Comparison of ENCODE assay signal across 8 mouse cellular contexts in the genomic region with DNA sequence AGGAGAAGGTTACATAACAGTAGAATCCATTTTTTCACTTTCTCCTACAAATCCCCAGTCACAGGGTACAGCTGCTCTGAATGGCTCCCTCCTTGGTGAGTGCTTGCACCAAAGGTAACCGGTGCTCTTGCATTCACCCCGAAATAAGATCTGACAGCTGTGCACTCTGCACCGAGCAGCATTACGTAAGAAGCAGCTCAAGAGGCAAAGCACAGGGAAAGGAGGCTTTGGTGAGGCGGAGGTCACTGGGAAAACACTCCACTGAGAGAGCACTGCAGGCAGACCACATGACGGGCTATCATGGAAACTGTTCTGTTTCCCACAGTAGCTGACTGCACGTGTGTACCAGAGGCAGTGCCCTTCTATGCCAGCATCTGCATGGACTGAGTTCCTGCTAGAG.
A peak's percentile ranks its signal among the peaks of the same experiment; 100 is the strongest.
DNase-seq lines count a peak whose midpoint lies in the region; ATAC-seq and TF ChIP-seq lines count a peak whose summit lies in the region.

No protein-coding gene starts in this region.

- no peak overlapping the region for H3K9ac ChIP-seq in forebrain, embryonic 12.5 days
- no peak overlapping the region for H3K9ac ChIP-seq in forebrain, embryonic 14.5 days (ENCODE audit: low read length)
- no peak overlapping the region for H3K9ac ChIP-seq in forebrain, embryonic 13.5 days
- no peak overlapping the region for H3K9ac ChIP-seq in neural tube, embryonic 15.5 days (replicated peaks)

- 0 out of 2 replicates have a peak, but pooled peaks have one; percentile 16 for ATAC-seq in forebrain, embryonic 12.5 days (ENCODE audit: low FRiP score)
- ATAC-seq in forebrain, embryonic 14.5 days = no peak; the same call in 1 of the 2 replicates
- ATAC-seq in forebrain, embryonic 13.5 days = no peak
- ATAC-seq in neural tube, embryonic 15.5 days (ENCODE audit: low FRiP score) = no peak

- H3K27me3 ChIP-seq in forebrain, embryonic 12.5 days = no peaks in the 10 kb centered on the region
- H3K27me3 ChIP-seq in forebrain, embryonic 14.5 days (replicated peaks; ENCODE audit: control insufficient read depth, insufficient read depth, low read length) = no peaks in the 10 kb centered on the region
- no peaks in the 10 kb centered on the region for H3K27me3 ChIP-seq in forebrain, embryonic 13.5 days
- no peaks in the 10 kb centered on the region for H3K27me3 ChIP-seq in neural tube, embryonic 15.5 days (replicated peaks)

- no peaks in the 10 kb centered on the region for H3K9me3 ChIP-seq in forebrain, embryonic 12.5 days
- no peaks in the 10 kb centered on the region for H3K9me3 ChIP-seq in forebrain, embryonic 14.5 days (replicated peaks; ENCODE audit: control insufficient read depth, low read length)
- no peaks in the 10 kb centered on the region for H3K9me3 ChIP-seq in forebrain, embryonic 13.5 days (replicated peaks)
- no peaks in the 10 kb centered on the region for H3K9me3 ChIP-seq in neural tube, embryonic 15.5 days (replicated peaks)

- H3K36me3 ChIP-seq in forebrain, embryonic 12.5 days (replicated peaks) = no peaks in the 10 kb centered on the region; the same call in 1 of the 2 replicates
- H3K36me3 ChIP-seq in forebrain, embryonic 14.5 days (ENCODE audit: control insufficient read depth, insufficient read depth, low read length) = no peaks in the 10 kb centered on the region
- H3K36me3 ChIP-seq in forebrain, embryonic 13.5 days (ENCODE audit: poor library complexity, severe bottlenecking) = no peaks in the 10 kb centered on the region
- no peaks in the 10 kb centered on the region for H3K36me3 ChIP-seq in neural tube, embryonic 15.5 days

- no peak overlapping the region for H3K4me2 ChIP-seq in forebrain, embryonic 12.5 days
- no peak overlapping the region for H3K4me2 ChIP-seq in forebrain, embryonic 14.5 days (ENCODE audit: low read length)
- no peak overlapping the region for H3K4me2 ChIP-seq in forebrain, embryonic 13.5 days
- H3K4me2 ChIP-seq in neural tube, embryonic 15.5 days = no peak overlapping the region

- intact Hi-C loops in heart, postnatal 25 days (cut with DNase I) = loop anchor here (5.0 kb wide), 2 partner anchors 40 to 80 kb away; no protein-coding TSS in a partner anchor
- intact Hi-C loops in left cerebral cortex, postnatal 36 days (cut with DNase I) = loop anchor here (5.0 kb wide), 2 partner anchors 35 to 85 kb away; no protein-coding TSS in a partner anchor

- TF ChIP-seq POLR2A in cortical plate, adult 2 months (IDR thresholded peaks at IDR 0.05; ENCODE audit: extremely low read depth, insufficient read depth, low read length) = peak; percentile 80

- WGBS in forebrain, embryonic 12.5 days = 46% methylated on average over 7 of the region's 7 CpGs
- WGBS in forebrain, embryonic 14.5 days = 64% methylated on average over 7 of the region's 7 CpGs
- 55% methylated on average over 7 of the region's 7 CpGs for WGBS in forebrain, embryonic 13.5 days
- WGBS in neural tube, embryonic 15.5 days = 72% methylated on average over 7 of the region's 7 CpGs

- peaks cover 44% of the 10 kb centered on the region for H3K4me1 ChIP-seq in forebrain, embryonic 12.5 days
- peaks cover 12% of the 10 kb centered on the region for H3K4me1 ChIP-seq in forebrain, embryonic 14.5 days (ENCODE audit: control insufficient read depth, insufficient read depth, low read length)
- 0 out of 2 replicates have a peak, but pooled peaks cover 1% of the 10 kb centered on the region for H3K4me1 ChIP-seq in cortical plate, adult 2 months (ENCODE audit: control insufficient read depth, insufficient read depth, low read length)
- H3K4me1 ChIP-seq in forebrain, embryonic 13.5 days = peaks cover 40% of the 10 kb centered on the region
- H3K4me1 ChIP-seq in neural tube, embryonic 15.5 days = peaks cover 27% of the 10 kb centered on the region

- no peak for TF ChIP-seq CTCF in cortical plate, adult 2 months (IDR thresholded peaks at IDR 0.05; ENCODE audit: extremely low read depth, insufficient read depth, low read length)

- no peak for DNase-seq in forebrain, embryonic 14.5 days (ENCODE audit: low spot score)
- DNase-seq in heart, postnatal 25 days (ENCODE audit: low spot score) = peak; percentile 9
- DNase-seq in left cerebral cortex, postnatal 36 days (ENCODE audit: low spot score in 2 of 2) = peak; percentile 77 to 80
- DNase-seq in right cerebral cortex, adult 2 months (ENCODE audit: low spot score in 2 of 2) = peak; percentile 72 to 78

- H3K4me3 ChIP-seq in forebrain, embryonic 12.5 days (replicated peaks) = no peak overlapping the region
- H3K4me3 ChIP-seq in forebrain, embryonic 14.5 days (ENCODE audit: low read depth, low read length) = no peak overlapping the region
- peak overlapping the region; percentile 50 for H3K4me3 ChIP-seq in cortical plate, adult 2 months (ENCODE audit: insufficient read depth, low read length)
- no peak overlapping the region for H3K4me3 ChIP-seq in forebrain, embryonic 13.5 days
- no peak overlapping the region for H3K4me3 ChIP-seq in neural tube, embryonic 15.5 days (replicated peaks)

- H3K27ac ChIP-seq in forebrain, embryonic 12.5 days = 0 out of 2 replicates have a peak overlapping the region, but pooled peaks have one; percentile 36
- H3K27ac ChIP-seq in forebrain, embryonic 14.5 days (ENCODE audit: low read depth, low read length) = no peak overlapping the region
- peak overlapping the region; percentile 82 for H3K27ac ChIP-seq in cortical plate, adult 2 months (ENCODE audit: insufficient read depth, low read length)
- no peak overlapping the region for H3K27ac ChIP-seq in forebrain, embryonic 13.5 days
- H3K27ac ChIP-seq in neural tube, embryonic 15.5 days (replicated peaks) = no peak overlapping the region

Comparison
In these comparisons a context has a peak if more than half of its experiments do, and no peak if none do; other contexts are left out.
1. H3K27ac ChIP-seq: peak in forebrain, embryonic 12.5 days (single experiment) and cortical plate, adult 2 months (single experiment); none in forebrain, embryonic 14.5 days (single experiment), forebrain, embryonic 13.5 days (single experiment) and neural tube, embryonic 15.5 days (single experiment).